Mouse (Mus musculus): ENCODE measurements around the gene Trpm6. TPM values are rescaled to one million over a fixed set of nuclear protein-coding genes. Genes with fewer than 3 reads are reported as not detected.

Gene Trpm6
- polyA plus RNA-seq, 1 experiment from 2014 or later: 0.32 TPM

- ATAC-seq (ENCODE audit: low FRiP score, low TSS enrichment): no peak
Measured at GRCm38 (mm10) chr19:18846336-18846735, 96.6 kb downstream of the Trpm6 start.

GRCm38 (mm10) chr19:18868311-18868710 is 118.5 kb downstream of the Trpm6 start:
- no peak overlapping the region for H3K4me3 ChIP-seq (replicated peaks; ENCODE audit: low read depth, low read length)
- no peaks in the 10 kb centered on the region for H3K9me3 ChIP-seq (ENCODE audit: control insufficient read depth, low read length)
- H3K36me3 ChIP-seq (ENCODE audit: control insufficient read depth, insufficient read depth, low read length): no peaks in the 10 kb centered on the region
- H3K9ac ChIP-seq (replicated peaks; ENCODE audit: low read length): no peak overlapping the region
- no peak overlapping the region for H3K27ac ChIP-seq (replicated peaks; ENCODE audit: low read depth, low read length)
- ATAC-seq (ENCODE audit: low FRiP score, low TSS enrichment) (no peak), DNase-seq (no peak)
- H3K4me1 ChIP-seq (ENCODE audit: control insufficient read depth, insufficient read depth, low read length): peaks cover 5% of the 10 kb centered on the region; the same call in 1 of the 2 replicates
- no peaks in the 10 kb centered on the region for H3K27me3 ChIP-seq (ENCODE audit: control insufficient read depth, insufficient read depth, low read length)
- H3K4me2 ChIP-seq (ENCODE audit: low read length): no peak overlapping the region
- 61% methylated on average over 4 of the region's 4 CpGs for WGBS

More at GRCm38 (mm10) chr19:18846336-18846735, 96.6 kb downstream of the Trpm6 start:
- Histone ChIP-seq H3K4me2 (ENCODE audit: low read length) (no peak overlapping the region), H3K9me3 (ENCODE audit: control insufficient read depth, low read length) (no peaks in the 10 kb centered on the region), H3K4me3 (replicated peaks; ENCODE audit: low read depth, low read length) (no peak overlapping the region), H3K27me3 (ENCODE audit: control insufficient read depth, insufficient read depth, low read length) (no peaks in the 10 kb centered on the region), H3K9ac (replicated peaks; ENCODE audit: low read length) (no peak overlapping the region), H3K36me3 (ENCODE audit: control insufficient read depth, insufficient read depth, low read length) (no peaks in the 10 kb centered on the region), H3K27ac (replicated peaks; ENCODE audit: low read depth, low read length) (no peak overlapping the region), H3K4me1 (ENCODE audit: control insufficient read depth, insufficient read depth, low read length) (no peaks in the 10 kb centered on the region)
- over 99% methylated on average over 4 of the region's 4 CpGs for WGBS
- no peak for DNase-seq

GRCm38 (mm10) chr19:18872792-18873569 is 123.2 kb downstream of the Trpm6 start:
- Histone ChIP-seq H3K36me3 (ENCODE audit: control insufficient read depth, insufficient read depth, low read length) (no peaks in the 10 kb centered on the region), H3K4me3 (replicated peaks; ENCODE audit: low read depth, low read length) (no peak overlapping the region), H3K27me3 (ENCODE audit: control insufficient read depth, insufficient read depth, low read length) (no peaks in the 10 kb centered on the region), H3K4me1 (ENCODE audit: control insufficient read depth, insufficient read depth, low read length) (peaks cover 14% of the 10 kb centered on the region), H3K27ac (replicated peaks; ENCODE audit: low read depth, low read length) (0 out of 2 replicates have a peak overlapping the region, but pooled peaks have one; percentile 37), H3K9me3 (ENCODE audit: control insufficient read depth, low read length) (no peaks in the 10 kb centered on the region), H3K4me2 (ENCODE audit: low read length) (no peak overlapping the region), H3K9ac (replicated peaks; ENCODE audit: low read length) (no peak overlapping the region)
- DNase-seq: peak; percentile 84
- 57% methylated on average over 6 of the region's 6 CpGs for WGBS
- peak; percentile 77 for ATAC-seq (ENCODE audit: low FRiP score, low TSS enrichment)

- no peaks in the 10 kb centered on the region for H3K36me3 ChIP-seq (ENCODE audit: control insufficient read depth, insufficient read depth, low read length)
- H3K4me2 ChIP-seq (ENCODE audit: low read length): peak overlapping the region; percentile 45
- no peaks in the 10 kb centered on the region for H3K9me3 ChIP-seq (ENCODE audit: control insufficient read depth, low read length)
- peak; percentile 37 for DNase-seq
- peaks cover 14% of the 10 kb centered on the region for H3K4me1 ChIP-seq (ENCODE audit: control insufficient read depth, insufficient read depth, low read length)
- WGBS: 7% methylated on average over 16 of the region's 16 CpGs
- H3K4me3 ChIP-seq (replicated peaks; ENCODE audit: low read depth, low read length): peak overlapping the region; percentile 12; the same call in 1 of the 2 replicates
- H3K9ac ChIP-seq (replicated peaks; ENCODE audit: low read length): peak overlapping the region; percentile 39; the same call in 1 of the 2 replicates
- peak; percentile 46 for ATAC-seq (ENCODE audit: low FRiP score, low TSS enrichment)
- H3K27ac ChIP-seq (replicated peaks; ENCODE audit: low read depth, low read length): peak overlapping the region; percentile 49; the same call in 1 of the 2 replicates
- H3K27me3 ChIP-seq (ENCODE audit: control insufficient read depth, insufficient read depth, low read length): no peaks in the 10 kb centered on the region
Measured at GRCm38 (mm10) chr19:18873709-18874644, 124.2 kb downstream of the Trpm6 start.

- Histone ChIP-seq H3K27ac (replicated peaks; ENCODE audit: low read depth, low read length) (no peak overlapping the region), H3K27me3 (ENCODE audit: control insufficient read depth, insufficient read depth, low read length) (no peaks in the 10 kb centered on the region), H3K4me2 (ENCODE audit: low read length) (no peak overlapping the region), H3K9ac (replicated peaks; ENCODE audit: low read length) (no peak overlapping the region), H3K9me3 (ENCODE audit: control insufficient read depth, low read length) (no peaks in the 10 kb centered on the region), H3K4me3 (replicated peaks; ENCODE audit: low read depth, low read length) (no peak overlapping the region), H3K4me1 (ENCODE audit: control insufficient read depth, insufficient read depth, low read length) (peaks cover 2% of the 10 kb centered on the region), H3K36me3 (ENCODE audit: control insufficient read depth, insufficient read depth, low read length) (no peaks in the 10 kb centered on the region)
- whole genome bisulfite sequencing: 78% methylated on average over 4 of the region's 4 CpGs
- no peak for ATAC-seq (ENCODE audit: low FRiP score, low TSS enrichment)
- no peak for DNase-seq
Measured at GRCm38 (mm10) chr19:18879264-18879663, 129.5 kb downstream of the Trpm6 start.

GRCm38 (mm10) chr19:18881162-18881561 is 131.4 kb downstream of the Trpm6 start:
- 34% methylated on average over 5 of the region's 5 CpGs for WGBS
- no peaks in the 10 kb centered on the region for H3K9me3 ChIP-seq (ENCODE audit: control insufficient read depth, low read length)
- H3K27ac ChIP-seq (replicated peaks; ENCODE audit: low read depth, low read length): no peak overlapping the region
- DNase-seq (no peak), ATAC-seq (ENCODE audit: low FRiP score, low TSS enrichment) (no peak)
- H3K9ac ChIP-seq (replicated peaks; ENCODE audit: low read length): no peak overlapping the region
- no peaks in the 10 kb centered on the region for H3K4me1 ChIP-seq (ENCODE audit: control insufficient read depth, insufficient read depth, low read length)
- no peak overlapping the region for H3K4me3 ChIP-seq (replicated peaks; ENCODE audit: low read depth, low read length)
- H3K27me3 ChIP-seq (ENCODE audit: control insufficient read depth, insufficient read depth, low read length): no peaks in the 10 kb centered on the region
- H3K36me3 ChIP-seq (ENCODE audit: control insufficient read depth, insufficient read depth, low read length): no peaks in the 10 kb centered on the region
- no peak overlapping the region for H3K4me2 ChIP-seq (ENCODE audit: low read length)

GRCm38 (mm10) chr19:18887646-18888407 is 138.0 kb downstream of the Trpm6 start:
- Histone ChIP-seq H3K4me1 (ENCODE audit: control insufficient read depth, insufficient read depth, low read length) (peaks cover 12% of the 10 kb centered on the region; the same call in 1 of the 2 replicates), H3K36me3 (ENCODE audit: control insufficient read depth, insufficient read depth, low read length) (no peaks in the 10 kb centered on the region), H3K4me2 (ENCODE audit: low read length) (peak overlapping the region; percentile 56), H3K27me3 (ENCODE audit: control insufficient read depth, insufficient read depth, low read length) (no peaks in the 10 kb centered on the region), H3K9ac (replicated peaks; ENCODE audit: low read length) (no peak overlapping the region), H3K4me3 (replicated peaks; ENCODE audit: low read depth, low read length) (no peak overlapping the region), H3K27ac (replicated peaks; ENCODE audit: low read depth, low read length) (peak overlapping the region; percentile 83), H3K9me3 (ENCODE audit: control insufficient read depth, low read length) (no peaks in the 10 kb centered on the region)
- peak; percentile 29 for DNase-seq
- 27% methylated on average over 11 of the region's 11 CpGs for WGBS
- ATAC-seq (ENCODE audit: low FRiP score, low TSS enrichment): no peak

GRCm38 (mm10) chr19:18888491-18889116 is 138.8 kb downstream of the Trpm6 start:
- ATAC-seq (ENCODE audit: low FRiP score, low TSS enrichment) (peak; percentile 46), DNase-seq (peak; percentile 76)
- Histone ChIP-seq H3K9ac (replicated peaks; ENCODE audit: low read length) (peak overlapping the region; percentile 44), H3K27ac (replicated peaks; ENCODE audit: low read depth, low read length) (peak overlapping the region; percentile 83), H3K27me3 (ENCODE audit: control insufficient read depth, insufficient read depth, low read length) (no peaks in the 10 kb centered on the region), H3K4me1 (ENCODE audit: control insufficient read depth, insufficient read depth, low read length) (peaks cover 12% of the 10 kb centered on the region; the same call in 1 of the 2 replicates), H3K9me3 (ENCODE audit: control insufficient read depth, low read length) (no peaks in the 10 kb centered on the region), H3K4me3 (replicated peaks; ENCODE audit: low read depth, low read length) (peak overlapping the region; percentile 25), H3K4me2 (ENCODE audit: low read length) (peak overlapping the region; percentile 56), H3K36me3 (ENCODE audit: control insufficient read depth, insufficient read depth, low read length) (no peaks in the 10 kb centered on the region)
- 2% methylated on average over 13 of the region's 13 CpGs for WGBS
